Mouse (Mus musculus) myocyte (in vitro differentiated cells): ENCODE data around the gene Lag3. TPM values are rescaled to one million over a fixed set of nuclear protein-coding genes. Genes with fewer than 3 reads are reported as not detected.

Experiments used
- H3K27me3 ChIP-seq: one replicate; pipeline ENCODE4 v1.6.1; 2011; ENCODE audit not compliant: control insufficient read depth, insufficient read depth, insufficient read length
- H3K36me3 ChIP-seq: one replicate; pipeline ENCODE4 v1.6.1; 2011; ENCODE audit not compliant: control insufficient read depth, insufficient read depth
- H3K4me2 ChIP-seq: one replicate; pipeline ENCODE4 v1.6.1; 2011; ENCODE audit warnings: low read depth, control low read depth
- H3K4me3 ChIP-seq: one replicate; pipeline ENCODE4 v1.5.1; 2011; ENCODE audit warnings: mild to moderate bottlenecking, control low read depth, moderate library complexity
- H3K79me2 ChIP-seq: one replicate; pipeline ENCODE4 v1.6.1; 2011; ENCODE audit not compliant: control insufficient read depth, insufficient read depth
- H3ac ChIP-seq: one replicate; pipeline ENCODE4 v1.6.1; 2011; ENCODE audit not compliant: control insufficient read depth, insufficient read length
- CEBPB ChIP-seq: IDR thresholded peaks from 2 replicates; pipeline ENCODE4 v1.6.1; 2011; ENCODE audit warnings: mild to moderate bottlenecking, moderate library complexity; ENCODE audit not compliant: poor library complexity, insufficient read depth, severe bottlenecking
- E2F4 ChIP-seq: IDR thresholded peaks from one replicate; pipeline ENCODE4 v1.6.1; 2011; ENCODE audit warnings: mild to moderate bottlenecking, control low read depth, moderate library complexity; ENCODE audit not compliant: insufficient read depth
- MAX ChIP-seq: IDR thresholded peaks from one replicate; pipeline ENCODE4 v1.6.1; 2011; ENCODE audit warnings: low read depth, mild to moderate bottlenecking, control low read depth
- MYOD1 ChIP-seq, 3 experiments: IDR thresholded peaks; one replicate each; pipeline ENCODE4 v1.6.1; 2011; ENCODE audit warnings: control low read depth in 2 of 3, low read depth in 2 of 3, mild to moderate bottlenecking in 2 of 3, moderate library complexity in 1 of 3; ENCODE audit not compliant: insufficient read length in 2 of 3, control insufficient read depth in 1 of 3
- MYOG ChIP-seq, 3 experiments: IDR thresholded peaks; one replicate each; pipeline ENCODE4 v1.6.1; 2011; ENCODE audit warnings: control low read depth in 2 of 3, low read depth in 2 of 3, mild to moderate bottlenecking in 2 of 3; ENCODE audit not compliant: insufficient read length in 2 of 3, control insufficient read depth in 1 of 3, insufficient read depth in 1 of 3
- POLR2A ChIP-seq: IDR thresholded peaks from one replicate; pipeline ENCODE4 v1.6.1; 2011; ENCODE audit warnings: low read depth, mild to moderate bottlenecking, control low read depth, moderate library complexity; ENCODE audit not compliant: insufficient read length
- POLR2AphosphoS2 ChIP-seq: IDR thresholded peaks from one replicate; pipeline ENCODE4 v1.6.1; 2011; ENCODE audit warnings: low read depth, control low read depth; ENCODE audit not compliant: insufficient read length
- REST ChIP-seq: IDR thresholded peaks from one replicate; pipeline ENCODE4 v1.6.1; 2011; ENCODE audit warnings: mild to moderate bottlenecking, control low read depth, moderate library complexity; ENCODE audit not compliant: insufficient read depth, insufficient read length
- SRF ChIP-seq: IDR thresholded peaks from one replicate; pipeline ENCODE4 v1.6.1; 2011; ENCODE audit warnings: low read depth; ENCODE audit not compliant: control insufficient read depth, insufficient read length
- TCF12 ChIP-seq: IDR thresholded peaks from one replicate; pipeline ENCODE4 v1.6.1; 2011; ENCODE audit warnings: mild to moderate bottlenecking, control low read depth; ENCODE audit not compliant: poor library complexity, insufficient read depth, severe bottlenecking
- TCF3 ChIP-seq: IDR thresholded peaks from one replicate; pipeline ENCODE4 v1.6.1; 2011; ENCODE audit warnings: low read depth, control low read depth; ENCODE audit not compliant: insufficient read length
- USF1 ChIP-seq: IDR thresholded peaks from one replicate; pipeline ENCODE4 v1.6.1; 2011; ENCODE audit warnings: low read depth, mild to moderate bottlenecking, control low read depth, moderate library complexity
- polyA plus RNA-seq: library from polyadenylated mRNA; unstranded; fragments of >200 nt; fragmentation: generic; extraction: Trizol; gene quantifications from one replicate; pipeline ENCODE4 v1.2.1, GENCODE M21; 2012; ENCODE audit warnings: missing spikeins

Lag3 gene
- polyA plus RNA-seq, 1 experiment: 0.41 TPM

GRCm38 (mm10) chr6:124918890-124919627 is 7.6 kb upstream of the Lag3 start:
- no peak for TF ChIP-seq REST
- TF ChIP-seq USF1: no peak
- no peak for TF ChIP-seq MAX
- TF ChIP-seq SRF: no peak
- no peak for TF ChIP-seq POLR2AphosphoS2
- Histone ChIP-seq H3K79me2 (peaks cover 19% of the 10 kb centered on the region), H3K27me3 (no peaks in the 10 kb centered on the region), H3K36me3 (peaks cover 6% of the 10 kb centered on the region), H3ac (no peak overlapping the region), H3K4me2 (peak overlapping the region; percentile 77), H3K4me3 (peak overlapping the region; percentile 91)

GRCm38 (mm10) chr6:124918331-124918690 is 6.8 kb upstream of the Lag3 start:
- TF ChIP-seq TCF3 (no peak), REST (no peak), MYOD1 (IDR thresholded peaks at IDR 0.05; ENCODE audit: control insufficient read depth in 1 of 3, insufficient read length in 2 of 3, low read depth in 2 of 3) (no peak), CEBPB (no peak), MAX (no peak), POLR2A (no peak), SRF (no peak), POLR2AphosphoS2 (no peak)
- no peaks in the 10 kb centered on the region for H3K27me3 ChIP-seq
- H3K36me3 ChIP-seq: peaks cover 6% of the 10 kb centered on the region
- peak overlapping the region; percentile 77 for H3K4me2 ChIP-seq
- peaks cover 19% of the 10 kb centered on the region for H3K79me2 ChIP-seq
- H3ac ChIP-seq: peak overlapping the region; percentile 78
- peak overlapping the region; percentile 91 for H3K4me3 ChIP-seq

- Histone ChIP-seq H3K4me3 (peak overlapping the region; percentile 91), H3K79me2 (peaks cover 19% of the 10 kb centered on the region), H3K27me3 (no peaks in the 10 kb centered on the region), H3K4me2 (peak overlapping the region; percentile 77), H3ac (peak overlapping the region; percentile 78), H3K36me3 (peaks cover 12% of the 10 kb centered on the region)
- no peak for TF ChIP-seq TCF3
- peak; percentile 58 for TF ChIP-seq POLR2A
- TF ChIP-seq USF1: no peak
- no peak for TF ChIP-seq SRF
- no peak for TF ChIP-seq REST
- no peak for TF ChIP-seq CEBPB
- TF ChIP-seq MYOG (IDR thresholded peaks at IDR 0.05; ENCODE audit: control insufficient read depth in 1 of 3, insufficient read depth in 1 of 3, insufficient read length in 2 of 3, low read depth in 2 of 3): no peak
- TF ChIP-seq MYOD1 (IDR thresholded peaks at IDR 0.05; ENCODE audit: control insufficient read depth in 1 of 3, insufficient read length in 2 of 3, low read depth in 2 of 3): no peak
- TF ChIP-seq POLR2AphosphoS2: peak; percentile 77
- TF ChIP-seq TCF12: no peak
- TF ChIP-seq E2F4: no peak
Measured at GRCm38 (mm10) chr6:124917518-124918330, 6.2 kb upstream of the Lag3 start.

GRCm38 (mm10) chr6:124916695-124917517 is 5.4 kb upstream of the Lag3 start:
- peak overlapping the region; percentile 77 for H3K4me2 ChIP-seq
- H3K27me3 ChIP-seq: no peaks in the 10 kb centered on the region
- peak in 1 of 3 experiments; percentile 27 for TF ChIP-seq MYOD1 (IDR thresholded peaks at IDR 0.05; ENCODE audit: control insufficient read depth in 1 of 3, insufficient read length in 2 of 3, low read depth in 2 of 3)
- no peak for TF ChIP-seq SRF
- no peak for TF ChIP-seq TCF3
- TF ChIP-seq POLR2A: peak; percentile 57
- TF ChIP-seq POLR2AphosphoS2: peak; percentile 49
- TF ChIP-seq MYOG (IDR thresholded peaks at IDR 0.05; ENCODE audit: control insufficient read depth in 1 of 3, insufficient read depth in 1 of 3, insufficient read length in 2 of 3, low read depth in 2 of 3): peak in 1 of 3 experiments; percentile 46
- H3ac ChIP-seq: peak overlapping the region; percentile 78
- H3K79me2 ChIP-seq: peaks cover 19% of the 10 kb centered on the region
- peak overlapping the region; percentile 91 for H3K4me3 ChIP-seq
- H3K36me3 ChIP-seq: peaks cover 16% of the 10 kb centered on the region
